Mouse (Mus musculus): Measurements from ENCODE around the gene Efcab8. TPM values are rescaled to one million over a fixed set of nuclear protein-coding genes. Genes with fewer than 3 reads are reported as not detected.
"Not testable (repeated sequence)": the region's sequence is repeated elsewhere in the genome, so short reads cannot be mapped to it uniquely, and the experiment has no call there.

Efcab8 gene
- polyA plus RNA-seq, 1 experiment from 2014 or later = not detected

DNA sequence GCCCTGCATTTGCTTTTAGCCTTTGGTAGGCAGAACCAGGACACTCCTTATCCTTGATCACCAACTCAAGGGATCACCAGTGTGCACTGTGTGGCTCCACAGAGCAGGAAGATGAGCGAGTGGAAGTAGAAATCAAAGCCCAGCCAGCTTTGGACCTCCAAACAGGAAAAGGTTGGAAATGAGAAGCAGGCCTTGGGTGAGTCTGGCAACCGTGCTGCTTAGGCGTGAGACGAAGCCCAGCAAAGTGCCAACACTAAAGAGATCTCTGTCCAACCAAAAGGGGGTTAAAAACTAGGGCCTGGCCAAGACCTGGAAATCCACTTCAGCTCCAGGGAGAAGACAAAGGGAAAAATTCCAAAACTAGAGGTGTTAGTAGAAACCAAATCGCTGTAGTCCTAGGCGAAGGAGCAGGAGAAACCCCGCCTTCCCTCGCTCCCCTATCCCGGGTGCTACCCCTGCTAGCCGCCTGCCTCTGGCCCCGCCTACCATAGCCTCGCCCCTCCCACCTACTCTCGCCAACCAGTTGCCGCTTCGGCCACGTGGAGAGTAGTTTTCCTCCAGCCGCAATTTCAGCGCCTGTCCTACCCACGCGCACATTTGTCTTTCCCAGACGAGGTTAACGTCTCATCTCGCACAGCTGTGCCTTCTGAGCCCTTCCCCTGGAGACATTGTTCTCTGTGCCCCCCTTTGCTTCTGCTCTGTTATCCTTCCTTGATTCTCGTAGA, 931 bp upstream of the Efcab8 start:
- Histone ChIP-seq H3K27ac (0 out of 2 replicates have a peak overlapping the region, but pooled peaks have one; percentile 3), H3K4me3 (peak overlapping the region; percentile 30), H3K4me1 (replicated peaks) (peaks cover 12% of the 10 kb centered on the region), H3K9me3 (no peaks in the 10 kb centered on the region), H3K27me3 (no peaks in the 10 kb centered on the region), H3K36me3 (peaks cover 13% of the 10 kb centered on the region), H3K9ac (peak overlapping the region; percentile 20; the same call in 1 of the 2 replicates), H3K4me2 (peak overlapping the region; percentile 59)
- WGBS = 18% methylated on average over 24 of the region's 24 CpGs
- peak; percentile 74 for ATAC-seq (ENCODE audit: low FRiP score)

- peaks cover 12% of the 10 kb centered on the region for H3K4me1 ChIP-seq (replicated peaks)
- no peak for ATAC-seq (ENCODE audit: low FRiP score)
- H3K4me3 ChIP-seq = no peak overlapping the region
- 0 out of 2 replicates have a peak, but pooled peaks cover 4% of the 10 kb centered on the region for H3K36me3 ChIP-seq
- 80% methylated on average over 4 of the region's 4 CpGs for WGBS
- no peaks in the 10 kb centered on the region for H3K9me3 ChIP-seq
- no peak overlapping the region for H3K9ac ChIP-seq
- H3K4me2 ChIP-seq = no peak overlapping the region
- H3K27ac ChIP-seq = no peak overlapping the region
- H3K27me3 ChIP-seq = no peaks in the 10 kb centered on the region
These were observed 1.4 kb downstream of the Efcab8 start for GRCm38 (mm10) chr2:153781181-153781580.

- no peaks in the 10 kb centered on the region for H3K36me3 ChIP-seq
- ATAC-seq (ENCODE audit: low FRiP score) = no peak
- H3K9me3 ChIP-seq = no peaks in the 10 kb centered on the region
- H3K27me3 ChIP-seq = no peaks in the 10 kb centered on the region
- H3K4me1 ChIP-seq (replicated peaks) = no peaks in the 10 kb centered on the region
- no peak overlapping the region for H3K9ac ChIP-seq
- no peak overlapping the region for H3K4me2 ChIP-seq
- no peak overlapping the region for H3K4me3 ChIP-seq
- no peak overlapping the region for H3K27ac ChIP-seq
- 98% methylated on average over 2 of the region's 2 CpGs for WGBS
These were observed 4.9 kb downstream of the Efcab8 start for GRCm38 (mm10) chr2:153784668-153785067.

- H3K9me3 ChIP-seq = no peaks in the 10 kb centered on the region
- no peaks in the 10 kb centered on the region for H3K36me3 ChIP-seq
- H3K4me1 ChIP-seq (replicated peaks) = no peaks in the 10 kb centered on the region
- no peak overlapping the region for H3K4me2 ChIP-seq
- no peaks in the 10 kb centered on the region for H3K27me3 ChIP-seq
- no peak overlapping the region for H3K9ac ChIP-seq
- no peak overlapping the region for H3K4me3 ChIP-seq
- no peak overlapping the region for H3K27ac ChIP-seq
- no peak for ATAC-seq (ENCODE audit: low FRiP score)
These were observed 13.6 kb downstream of the Efcab8 start for GRCm38 (mm10) chr2:153793366-153793765.

DNA sequence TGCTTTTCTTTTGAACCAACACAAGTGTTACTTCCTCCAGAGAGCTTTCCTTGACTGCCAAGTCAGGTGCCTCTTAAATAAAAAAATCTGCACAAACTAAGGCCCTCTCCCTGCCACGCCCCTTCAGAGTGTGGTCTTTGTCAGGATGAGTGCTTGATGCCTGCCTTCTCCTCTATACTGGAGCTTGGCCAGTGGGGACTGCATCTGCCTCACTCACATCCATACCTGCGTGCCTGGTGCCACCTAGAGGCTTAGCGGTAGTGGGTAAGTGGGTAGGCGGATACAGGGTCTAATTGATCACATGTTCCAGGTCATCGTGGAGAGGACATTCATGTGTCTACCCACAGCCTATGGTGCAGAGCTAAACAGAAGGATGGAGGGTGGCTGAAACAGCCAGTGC, 15.4 kb downstream of the Efcab8 start:
- Histone ChIP-seq H3K9ac (no peak overlapping the region), H3K9me3 (no peaks in the 10 kb centered on the region), H3K27me3 (no peaks in the 10 kb centered on the region), H3K36me3 (no peaks in the 10 kb centered on the region), H3K4me3 (no peak overlapping the region), H3K4me2 (no peak overlapping the region), H3K4me1 (replicated peaks) (no peaks in the 10 kb centered on the region), H3K27ac (no peak overlapping the region)
- no peak for ATAC-seq (ENCODE audit: low FRiP score)
- 67% methylated on average over 5 of the region's 5 CpGs for WGBS

DNA sequence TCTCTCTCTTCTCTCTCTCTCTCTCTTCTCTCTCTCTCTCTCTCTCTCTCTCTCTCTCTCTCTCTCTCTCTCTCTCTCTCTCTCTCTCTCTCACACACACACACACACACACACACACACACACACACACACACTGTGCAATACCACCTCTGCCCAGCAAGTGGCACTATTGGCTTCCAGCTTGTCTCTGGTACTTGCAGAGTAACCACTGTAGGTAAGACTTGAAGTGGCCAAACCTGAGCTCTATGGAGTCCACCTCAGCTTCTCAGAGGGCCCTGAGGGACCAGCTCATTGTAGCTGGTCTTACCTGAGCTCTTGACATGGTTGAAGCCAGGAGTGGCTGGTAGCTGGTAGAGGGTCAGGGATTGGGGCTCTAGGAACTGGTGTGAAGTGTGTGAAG, 27.7 kb downstream of the Efcab8 start:
- not testable (repeated sequence) for H3K9me3 ChIP-seq; H3K27ac ChIP-seq; H3K36me3 ChIP-seq; H3K4me3 ChIP-seq; H3K4me2 ChIP-seq; H3K9ac ChIP-seq; H3K27me3 ChIP-seq; H3K4me1 ChIP-seq (replicated peaks); ATAC-seq (ENCODE audit: low FRiP score)

- Histone ChIP-seq H3K4me2 (no peak overlapping the region), H3K9me3 (no peaks in the 10 kb centered on the region), H3K4me1 (replicated peaks) (no peaks in the 10 kb centered on the region), H3K27me3 (no peaks in the 10 kb centered on the region), H3K4me3 (no peak overlapping the region), H3K36me3 (no peaks in the 10 kb centered on the region), H3K27ac (no peak overlapping the region), H3K9ac (no peak overlapping the region)
- ATAC-seq (ENCODE audit: low FRiP score) = no peak
- whole genome bisulfite sequencing = 78% methylated on average over 8 of the region's 8 CpGs
These were observed 28.4 kb downstream of the Efcab8 start for GRCm38 (mm10) chr2:153808146-153808545.

DNA sequence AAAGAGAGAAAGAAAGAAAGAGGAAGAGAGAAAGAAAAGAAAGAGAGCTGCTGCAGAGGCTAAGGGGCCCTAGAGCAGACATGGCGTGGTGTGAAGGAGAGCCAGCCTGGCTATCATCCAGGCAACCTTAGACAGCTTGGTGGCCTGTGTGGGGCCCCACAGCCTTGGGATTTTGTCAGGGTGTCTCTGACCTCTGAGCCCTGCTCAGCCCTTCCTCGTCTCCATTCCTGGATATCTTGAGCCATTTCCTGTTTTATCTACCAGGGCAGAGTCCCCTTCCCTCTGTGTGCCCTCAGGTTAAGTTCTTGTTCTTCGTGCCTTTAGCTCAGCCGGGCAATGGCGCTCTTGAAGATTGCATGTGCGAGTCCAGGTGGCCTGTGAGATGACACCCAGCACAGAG, 29.1 kb downstream of the Efcab8 start:
- no peak for ATAC-seq (ENCODE audit: low FRiP score)
- H3K36me3 ChIP-seq = no peaks in the 10 kb centered on the region
- 89% methylated on average over 6 of the region's 6 CpGs for WGBS

DNA sequence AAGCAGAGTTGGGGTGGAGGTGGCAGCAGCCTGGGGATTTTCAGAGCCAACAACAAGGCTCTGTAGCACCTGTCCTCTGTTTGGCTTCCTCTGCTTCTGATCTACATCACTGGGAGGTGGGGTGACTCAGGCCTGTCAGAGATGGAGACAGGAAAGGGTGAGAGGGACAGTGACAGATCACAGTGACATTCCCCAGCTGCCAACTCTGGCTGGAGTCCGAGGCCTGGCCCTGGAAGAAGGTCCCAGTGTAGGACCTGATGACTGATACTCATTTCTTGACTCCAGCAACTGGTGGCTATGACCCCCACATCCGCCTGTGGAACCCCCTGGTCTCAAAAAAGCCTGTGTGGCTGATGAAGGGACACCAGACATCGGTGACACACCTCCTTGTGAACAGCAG, 30.2 kb downstream of the Efcab8 start:
- Histone ChIP-seq H3K9me3 (no peaks in the 10 kb centered on the region), H3K36me3 (no peaks in the 10 kb centered on the region), H3K9ac (no peak overlapping the region), H3K27me3 (no peaks in the 10 kb centered on the region), H3K4me1 (replicated peaks) (no peaks in the 10 kb centered on the region), H3K4me3 (no peak overlapping the region), H3K4me2 (no peak overlapping the region), H3K27ac (no peak overlapping the region)
- 76% methylated on average over 3 of the region's 3 CpGs for WGBS
- ATAC-seq (ENCODE audit: low FRiP score) = no peak

More for the DNA sequence above, 29.1 kb downstream of the Efcab8 start:
- Histone ChIP-seq H3K27me3 (no peaks in the 10 kb centered on the region), H3K9me3 (no peaks in the 10 kb centered on the region), H3K4me1 (replicated peaks) (no peaks in the 10 kb centered on the region), H3K9ac (no peak overlapping the region), H3K4me3 (no peak overlapping the region), H3K27ac (no peak overlapping the region), H3K4me2 (no peak overlapping the region)

DNA sequence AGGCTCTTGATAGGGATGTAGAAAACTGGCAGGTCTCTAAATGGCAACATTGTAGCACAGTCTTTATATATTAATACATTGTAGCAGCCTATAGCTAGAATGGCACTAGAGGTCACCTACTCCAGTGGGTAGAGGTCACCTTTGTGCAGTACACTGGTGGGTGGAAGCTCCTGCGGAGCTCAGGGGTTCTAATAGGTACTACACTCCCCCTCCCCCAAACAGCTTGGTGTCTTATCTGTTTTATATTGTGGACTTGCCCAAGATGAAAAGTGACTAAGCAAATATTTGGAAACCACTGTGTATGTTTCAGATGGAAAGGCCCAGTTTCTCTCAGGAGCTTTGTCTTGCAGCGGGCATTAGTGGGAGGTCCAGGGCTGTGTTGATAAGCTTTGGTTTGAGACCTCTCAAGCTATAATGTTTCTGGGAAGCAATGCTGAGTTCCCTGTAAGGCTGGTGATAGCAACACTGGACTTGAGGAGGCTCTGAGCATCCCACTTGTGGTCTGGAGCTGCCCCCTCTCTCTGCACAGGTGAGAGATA, 42.3 kb downstream of the Efcab8 start:
- H3K9ac ChIP-seq = no peak overlapping the region
- peaks cover 6% of the 10 kb centered on the region; the same call in 1 of the 2 replicates for H3K4me1 ChIP-seq (replicated peaks)
- H3K9me3 ChIP-seq = no peaks in the 10 kb centered on the region
- H3K4me2 ChIP-seq = no peak overlapping the region
- no peak overlapping the region for H3K4me3 ChIP-seq
- no peaks in the 10 kb centered on the region for H3K36me3 ChIP-seq
- H3K27me3 ChIP-seq = no peaks in the 10 kb centered on the region
- H3K27ac ChIP-seq = no peak overlapping the region
- no peak for ATAC-seq (ENCODE audit: low FRiP score)
- WGBS = 93% methylated on average over 2 of the region's 2 CpGs

DNA sequence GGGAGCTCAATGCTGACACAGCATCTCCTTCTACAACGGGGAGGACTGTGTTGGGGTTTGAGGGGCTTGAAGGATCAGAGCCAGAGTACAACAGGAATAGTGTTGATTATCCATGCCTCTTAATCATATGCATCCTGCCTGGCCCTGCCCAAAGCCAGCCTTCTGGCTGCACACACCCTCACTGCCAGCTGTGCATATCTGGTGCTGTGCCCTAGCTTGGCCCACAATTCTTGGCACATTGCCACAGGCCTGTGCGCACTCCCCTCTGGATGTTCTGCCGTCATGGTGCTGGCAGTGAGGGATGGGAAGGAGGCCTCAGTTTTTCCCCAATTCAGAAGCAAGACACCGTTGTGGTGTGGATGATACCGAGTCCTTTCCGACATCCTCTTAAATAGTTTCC, 44.9 kb downstream of the Efcab8 start:
- Histone ChIP-seq H3K4me3 (no peak overlapping the region), H3K4me2 (no peak overlapping the region), H3K36me3 (no peaks in the 10 kb centered on the region), H3K9me3 (no peaks in the 10 kb centered on the region), H3K27ac (no peak overlapping the region; the same call in 1 of the 2 replicates), H3K4me1 (replicated peaks) (peaks cover 6% of the 10 kb centered on the region; the same call in 1 of the 2 replicates), H3K27me3 (no peaks in the 10 kb centered on the region), H3K9ac (no peak overlapping the region)
- peak; percentile 69; the same call in 1 of the 2 replicates for ATAC-seq (ENCODE audit: low FRiP score)
- 67% methylated on average over 6 of the region's 6 CpGs for WGBS

GRCm38 (mm10) chr2:153825900-153826299, 46.2 kb downstream of the Efcab8 start:
- not testable (repeated sequence) for ATAC-seq (ENCODE audit: low FRiP score); H3K4me2 ChIP-seq; H3K9me3 ChIP-seq; H3K27me3 ChIP-seq; H3K27ac ChIP-seq; H3K36me3 ChIP-seq; H3K9ac ChIP-seq; H3K4me3 ChIP-seq; H3K4me1 ChIP-seq (replicated peaks)
- 61% methylated on average over 32 of the region's 32 CpGs for WGBS

Measured in hindbrain, embryonic 13.5 days (tissue).